8 mouse cellular contexts compared by ENCODE assay signal in the genomic region with DNA sequence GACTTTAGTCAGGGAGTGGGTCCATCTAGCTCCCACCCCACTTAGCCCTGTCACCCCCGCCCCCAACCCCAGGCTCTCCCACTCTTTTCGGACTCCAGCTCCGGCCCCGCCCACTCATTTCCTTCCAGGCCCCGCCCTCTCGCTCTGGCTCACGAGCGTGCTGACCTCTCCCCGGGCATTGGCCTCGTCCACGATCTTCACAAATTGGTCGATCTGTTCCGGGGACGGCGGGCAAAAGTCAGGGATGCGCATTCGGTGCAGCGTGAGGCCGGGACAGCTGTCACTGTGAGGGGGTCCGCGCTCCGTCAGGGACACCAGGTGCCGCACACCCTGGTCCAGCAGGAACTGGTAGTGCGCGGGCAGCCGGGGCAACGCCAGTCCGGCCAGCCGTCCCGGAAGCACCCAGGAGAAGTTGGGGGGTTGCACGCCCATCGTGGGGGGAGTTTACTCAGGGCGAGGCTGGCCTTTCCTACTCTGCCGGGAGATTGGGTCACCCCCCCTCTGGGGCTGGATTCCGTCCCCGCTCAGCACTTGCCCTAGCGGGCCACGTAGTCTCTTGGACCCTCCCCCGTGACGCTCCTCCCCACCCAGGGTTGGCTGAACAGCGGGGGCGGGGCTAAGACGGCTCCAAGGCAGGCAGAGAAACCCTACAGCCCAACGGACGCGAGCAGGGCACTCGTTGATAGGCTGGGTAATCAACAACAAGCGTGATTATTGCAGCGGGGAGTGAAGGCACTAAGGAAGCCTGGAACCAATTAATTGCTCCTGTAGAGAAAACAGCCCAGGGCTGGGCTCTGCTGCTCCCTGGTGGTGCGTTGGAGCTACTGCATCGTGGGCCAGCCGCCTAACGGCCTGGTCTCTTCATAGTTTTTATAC. TPM values are rescaled to one million over a fixed set of nuclear protein-coding genes. Genes with fewer than 3 reads are reported as not detected.
DNase-seq lines count a peak whose midpoint lies in the region; ATAC-seq lines count a peak whose summit lies in the region.

A gene (minus strand): TSS at position 512 of the 876 bp plus-strand sequence.

- no peaks in the 10 kb centered on the region for H3K36me3 ChIP-seq in lung, embryonic 16.5 days (ENCODE audit: control insufficient read depth, insufficient read depth, low read length)

- H3K4me2 ChIP-seq in lung, embryonic 16.5 days (ENCODE audit: low read depth, low read length) = peak within 1 kb of the TSS; percentile 80

- peak within 1 kb of the TSS; percentile 95 for H3K27ac ChIP-seq in lung, embryonic 16.5 days (ENCODE audit: low read length)

- H3K4me1 ChIP-seq in lung, embryonic 16.5 days (replicated peaks; ENCODE audit: control insufficient read depth, insufficient read depth, low read length) = peaks cover 3% of the 10 kb centered on the region

- ATAC-seq in hematopoietic stem cell, adult 5-6 weeks (replicated peaks in 1 of 2; ENCODE audit: insufficient read depth in 1 of 2, low FRiP score in 2 of 2, low TSS enrichment in 1 of 2, low read depth in 1 of 2, poor library complexity in 2 of 2, severe bottlenecking in 2 of 2) = peak; percentile 97 to 98
- ATAC-seq in lung, embryonic 16.5 days (ENCODE audit: low read depth) = peak; percentile 98

- peak; percentile 95 for DNase-seq in MEL-GATA-1-ER (ENCODE audit: extremely low read depth, low read depth)
- DNase-seq in cerebellum, adult 8-10 months = peak; percentile 96
- peak; percentile 97 for DNase-seq in forelimb bud, embryonic 11.5 days (ENCODE audit: low read depth, low spot score)
- peak; percentile 92 for DNase-seq in layer of hippocampus, adult 9-10 months (ENCODE audit: low spot score)
- DNase-seq in ovary, postnatal 10 days (ENCODE audit: low spot score) = peak; percentile 87
- peak; percentile 86 to 87 for DNase-seq in thymus, postnatal 10 days (ENCODE audit: low spot score in 2 of 2)

- no peaks in the 10 kb centered on the region for H3K27me3 ChIP-seq in lung, embryonic 16.5 days (ENCODE audit: control insufficient read depth, insufficient read depth, low read depth, low read length)

- peak within 1 kb of the TSS; percentile 78 for H3K4me3 ChIP-seq in lung, embryonic 16.5 days (ENCODE audit: low read length)

- peak within 1 kb of the TSS; percentile 83 for H3K9ac ChIP-seq in lung, embryonic 16.5 days (ENCODE audit: low read length)

- no peaks in the 10 kb centered on the region for H3K9me3 ChIP-seq in lung, embryonic 16.5 days (ENCODE audit: control insufficient read depth, low read length)

- WGBS in lung, embryonic 16.5 days = under 1% methylated on average over 53 of the region's 53 CpGs

RNA-seq across cellular contexts. Expression of the gene that starts here (rescaled TPM):
- total RNA-seq in hematopoietic stem cell, adult 5-6 weeks (2017) = 0.79 and 2.1 TPM in 2 replicates
- polyA plus RNA-seq in lung, embryonic 16.5 days (2015; fragmentation: Nextera tagmentation; extraction: Ambion mirVana) = 13.5 and 13.7 TPM in 2 replicates

Comparison
In these comparisons a context has a peak if more than half of its experiments do, and no peak if none do; other contexts are left out.
1. Peak in every context shown above with its lines: DNase-seq, ATAC-seq, H3K4me3 ChIP-seq and H3K27ac ChIP-seq.